Mouse (Mus musculus) lung, embryonic 16.5 days (tissue): Measurements from ENCODE around the gene Spats2l. TPM values are rescaled to one million over a fixed set of nuclear protein-coding genes. Genes with fewer than 3 reads are reported as not detected.

Source experiments
- ATAC-seq: fragments of 200-750 bp; cut with Nextera tagmentation; 2 replicates; pipeline ENCODE4 v1.8.0; 2017; ENCODE audit warnings: low read depth, mild to moderate bottlenecking, moderate library complexity
- H3K27ac ChIP-seq: fragments of 300-500 bp; sonication (generic); 2 replicates; pipeline ENCODE4 v1.5.1; 2014; ENCODE audit warnings: mild to moderate bottlenecking, control low read depth, low read length
- H3K27me3 ChIP-seq: fragments of 300-500 bp; sonication (generic); 2 replicates; pipeline ENCODE4 v1.6.1; 2014; ENCODE audit warnings: low read depth, low read length, mixed read lengths; ENCODE audit not compliant: control insufficient read depth, insufficient read depth
- H3K36me3 ChIP-seq: fragments of 300-500 bp; sonication (generic); 2 replicates; pipeline ENCODE4 v1.6.1; 2014; ENCODE audit warnings: low read length; ENCODE audit not compliant: control insufficient read depth, insufficient read depth
- H3K4me1 ChIP-seq: fragments of 300-500 bp; sonication (generic); replicated peaks from 2 replicates; pipeline ENCODE4 v1.6.1; 2014; ENCODE audit warnings: low read length, mixed read lengths; ENCODE audit not compliant: control insufficient read depth, insufficient read depth
- H3K4me2 ChIP-seq: fragments of 300-500 bp; sonication (generic); 2 replicates; pipeline ENCODE4 v1.6.1; 2014; ENCODE audit warnings: low read depth, low read length, control low read depth
- H3K4me3 ChIP-seq: fragments of 300-500 bp; sonication (generic); 2 replicates; pipeline ENCODE4 v1.5.1; 2014; ENCODE audit warnings: mild to moderate bottlenecking, low read length, control low read depth
- H3K9ac ChIP-seq: fragments of 300-500 bp; sonication (generic); 2 replicates; pipeline ENCODE4 v1.6.1; 2014; ENCODE audit warnings: low read length, control low read depth
- H3K9me3 ChIP-seq: fragments of 300-500 bp; sonication (generic); 2 replicates; pipeline ENCODE4 v1.6.1; 2016; ENCODE audit warnings: low read length; ENCODE audit not compliant: control insufficient read depth
- WGBS: fragments of 180-500 bp; shearing (Covaris S2); extraction: QIAGEN DNeasy Blood & Tissue Kit; methylation state at CpG from one replicate; pipeline ENCODE4 v1.1.7; 2014; 5-methylcytosine and 5-hydroxymethylcytosine counted together
- polyA plus RNA-seq: library from polyadenylated mRNA; unstranded; fragments of >200 nt; fragmentation: Nextera tagmentation; extraction: Ambion mirVana; gene quantifications from 2 replicates; pipeline ENCODE4 v1.2.1, GENCODE M21; 2015

The Spats2l gene
- polyA plus RNA-seq, 1 experiment from 2014 or later: 76.9 TPM

DNA sequence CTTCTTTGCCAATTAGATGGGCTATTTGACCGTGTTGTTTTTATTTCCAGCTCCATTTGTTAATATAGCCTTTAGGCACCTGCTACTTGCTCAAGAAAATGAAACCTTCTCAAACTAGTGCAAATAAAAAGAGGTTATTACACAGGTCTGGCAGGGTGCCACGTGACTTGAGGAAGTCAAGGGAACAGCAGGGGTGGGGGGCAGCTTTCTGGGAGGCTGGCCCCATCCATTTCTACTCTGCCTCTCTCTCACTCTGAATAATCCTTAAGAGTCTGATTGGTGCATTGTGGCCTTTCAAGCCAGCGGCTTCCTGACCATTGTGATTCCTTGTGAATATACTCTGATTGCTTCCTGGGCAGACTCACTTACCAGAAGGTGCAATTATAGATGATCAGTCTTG lies 98.0 kb downstream of the Spats2l start:
- Histone ChIP-seq H3K27ac (no peak overlapping the region), H3K9me3 (no peaks in the 10 kb centered on the region), H3K4me3 (no peak overlapping the region), H3K36me3 (peaks cover 3% of the 10 kb centered on the region; the same call in 1 of the 2 replicates), H3K4me2 (no peak overlapping the region), H3K9ac (no peak overlapping the region), H3K27me3 (no peaks in the 10 kb centered on the region), H3K4me1 (peaks cover 18% of the 10 kb centered on the region)
- ATAC-seq: 0 out of 2 replicates have a peak, but pooled peaks have one; percentile 10
- WGBS: 52% methylated on average over 3 of the region's 3 CpGs

DNA sequence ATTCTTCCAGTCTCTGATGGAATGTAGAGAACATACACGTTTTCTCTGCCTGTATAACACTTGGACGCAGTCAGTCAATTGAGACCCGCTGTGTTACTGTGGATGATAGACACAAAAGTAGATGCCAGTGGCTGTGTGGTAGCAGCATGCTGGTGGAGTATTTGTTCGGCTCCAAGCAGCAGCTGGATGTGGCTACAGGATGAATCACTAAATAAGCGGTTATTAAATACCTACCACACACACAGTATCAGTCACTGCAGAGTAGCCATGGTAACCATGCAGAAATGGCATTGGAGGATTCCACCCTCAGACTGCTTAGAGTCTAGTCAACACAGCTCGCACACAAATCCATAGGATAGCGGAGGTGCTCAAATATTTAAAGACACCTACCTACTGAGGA lies 100.0 kb downstream of the Spats2l start:
- H3K4me1 ChIP-seq: peaks cover 9% of the 10 kb centered on the region
- no peak overlapping the region for H3K27ac ChIP-seq
- WGBS: 62% methylated on average over 7 of the region's 7 CpGs
- H3K9ac ChIP-seq: no peak overlapping the region
- H3K9me3 ChIP-seq: no peaks in the 10 kb centered on the region
- H3K4me3 ChIP-seq: no peak overlapping the region
- no peaks in the 10 kb centered on the region for H3K27me3 ChIP-seq
- ATAC-seq: no peak
- H3K4me2 ChIP-seq: no peak overlapping the region
- peaks cover 3% of the 10 kb centered on the region; the same call in 1 of the 2 replicates for H3K36me3 ChIP-seq

DNA sequence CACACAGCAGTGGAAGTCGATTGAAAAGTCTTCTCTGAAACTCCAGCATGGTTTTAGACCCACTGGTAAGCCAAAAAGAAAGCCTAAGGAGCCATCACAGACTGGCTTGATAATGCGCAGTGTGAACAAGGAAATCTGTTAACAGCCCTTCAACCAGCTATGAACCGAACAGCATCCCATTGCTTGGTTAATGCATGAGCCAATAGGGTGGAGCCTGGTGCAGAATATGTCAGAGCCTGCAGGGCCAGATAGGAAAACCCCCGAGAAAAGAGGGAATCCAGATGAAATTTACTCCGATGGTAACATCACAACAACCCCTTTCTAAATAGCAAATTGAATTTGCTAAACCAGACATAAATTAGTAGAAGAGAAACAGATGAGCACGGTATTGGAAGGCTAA lies 101.1 kb downstream of the Spats2l start:
- Histone ChIP-seq H3K4me3 (no peak overlapping the region), H3K9ac (no peak overlapping the region), H3K36me3 (peaks cover 3% of the 10 kb centered on the region; the same call in 1 of the 2 replicates), H3K4me2 (no peak overlapping the region), H3K4me1 (peaks cover 9% of the 10 kb centered on the region), H3K27ac (no peak overlapping the region), H3K9me3 (no peaks in the 10 kb centered on the region), H3K27me3 (no peaks in the 10 kb centered on the region)
- ATAC-seq: no peak
- 78% methylated on average over 6 of the region's 6 CpGs for WGBS

DNA sequence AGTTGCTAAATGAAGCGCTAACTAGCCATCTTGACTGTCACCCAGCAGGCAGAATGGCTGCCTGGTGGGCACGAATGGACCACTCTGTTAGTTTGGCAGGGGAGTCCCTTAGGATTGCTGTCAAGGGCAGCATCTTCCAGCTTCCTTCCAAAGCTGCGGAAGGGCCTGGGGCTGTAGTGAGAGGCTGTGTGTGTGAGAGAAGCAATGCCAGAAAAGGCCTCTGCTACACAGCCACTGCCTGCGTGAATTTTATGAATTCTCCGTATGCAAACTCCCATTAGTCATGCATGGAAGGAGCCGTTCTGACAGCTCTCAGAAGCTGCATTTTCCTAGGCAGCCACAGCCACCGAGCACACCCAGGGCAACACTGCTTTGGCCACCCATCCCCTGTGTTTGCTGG lies 101.5 kb downstream of the Spats2l start:
- Histone ChIP-seq H3K36me3 (peaks cover 3% of the 10 kb centered on the region; the same call in 1 of the 2 replicates), H3K9me3 (no peaks in the 10 kb centered on the region), H3K4me3 (no peak overlapping the region), H3K4me1 (peaks cover 9% of the 10 kb centered on the region), H3K4me2 (no peak overlapping the region), H3K27ac (no peak overlapping the region), H3K27me3 (no peaks in the 10 kb centered on the region), H3K9ac (no peak overlapping the region)
- ATAC-seq: no peak
- WGBS: 56% methylated on average over 7 of the region's 7 CpGs

DNA sequence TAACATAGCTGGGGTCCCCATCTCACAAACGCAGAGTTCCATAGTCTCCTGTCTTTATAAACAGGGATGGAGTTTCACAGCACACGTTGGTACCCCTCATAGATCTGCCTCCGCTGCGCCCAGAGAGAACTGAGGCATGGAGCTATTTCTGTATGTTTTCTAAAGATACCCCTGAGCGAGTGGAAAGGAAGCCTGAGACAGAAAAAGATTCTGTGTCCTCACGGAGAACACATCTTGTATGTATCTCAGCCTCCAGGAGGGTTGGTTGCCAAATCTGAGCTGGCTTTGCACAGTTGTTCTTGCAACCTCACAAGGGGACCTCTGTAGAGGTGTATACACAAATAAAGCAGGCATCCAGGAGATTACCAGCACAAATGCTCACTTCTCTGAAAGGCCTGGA lies 105.0 kb downstream of the Spats2l start:
- no peaks in the 10 kb centered on the region for H3K27me3 ChIP-seq
- no peaks in the 10 kb centered on the region for H3K9me3 ChIP-seq
- WGBS: 87% methylated on average over 6 of the region's 6 CpGs
- ATAC-seq: no peak
- H3K4me1 ChIP-seq: 0 out of 2 replicates have a peak, but pooled peaks cover 2% of the 10 kb centered on the region
- no peak overlapping the region for H3K27ac ChIP-seq
- no peaks in the 10 kb centered on the region for H3K36me3 ChIP-seq
- H3K9ac ChIP-seq: no peak overlapping the region
- no peak overlapping the region for H3K4me2 ChIP-seq
- H3K4me3 ChIP-seq: no peak overlapping the region

DNA sequence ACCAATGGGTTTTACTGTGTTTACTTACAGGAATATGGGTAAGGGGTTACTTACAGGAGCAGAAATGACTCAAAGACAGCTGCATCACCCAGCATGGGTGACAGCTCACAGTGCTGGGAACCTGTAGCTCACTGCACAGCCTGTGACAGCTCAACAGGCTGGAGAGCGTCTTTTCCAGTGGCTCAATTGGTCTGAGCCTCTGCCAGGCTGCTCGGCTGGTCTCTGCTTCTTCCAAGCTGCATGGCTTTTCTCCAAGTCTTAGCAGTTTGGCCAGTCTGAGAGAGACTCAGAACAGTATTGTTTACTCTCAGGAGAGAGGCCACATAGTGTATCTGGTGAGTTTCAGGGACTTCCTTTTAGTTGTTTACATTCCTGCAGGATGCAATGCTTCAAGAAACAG lies 110.9 kb downstream of the Spats2l start:
- Histone ChIP-seq H3K4me3 (no peak overlapping the region), H3K4me1 (peaks cover 7% of the 10 kb centered on the region), H3K9ac (no peak overlapping the region), H3K4me2 (no peak overlapping the region), H3K27ac (peak overlapping the region; percentile 47), H3K9me3 (no peaks in the 10 kb centered on the region), H3K27me3 (no peaks in the 10 kb centered on the region), H3K36me3 (no peaks in the 10 kb centered on the region)
- 16% methylated on average over 2 of the region's 2 CpGs for WGBS
- ATAC-seq: peak; percentile 63

DNA sequence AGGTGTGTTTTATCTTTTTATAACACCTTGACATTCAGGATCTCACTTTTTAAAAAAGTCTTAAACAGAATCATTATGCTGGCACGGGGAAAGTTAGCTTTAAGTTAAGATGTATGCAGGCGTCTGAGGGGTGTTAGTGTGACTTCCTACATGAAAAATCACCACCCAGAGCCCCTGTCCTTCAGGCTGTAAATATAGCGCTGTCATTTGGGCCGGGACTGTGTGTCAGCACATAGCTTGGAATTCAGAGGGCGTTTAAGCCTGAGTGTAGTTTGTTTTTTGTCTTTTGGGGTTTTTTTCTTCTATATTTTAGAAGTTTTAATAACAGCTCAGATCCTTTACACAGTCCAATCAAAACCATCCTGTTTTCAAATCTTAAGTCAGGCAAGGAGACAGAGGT lies 115.8 kb downstream of the Spats2l start:
- Histone ChIP-seq H3K4me3 (no peak overlapping the region), H3K36me3 (no peaks in the 10 kb centered on the region), H3K9ac (no peak overlapping the region), H3K27me3 (no peaks in the 10 kb centered on the region), H3K4me1 (peaks cover 16% of the 10 kb centered on the region), H3K27ac (peak overlapping the region; percentile 78), H3K9me3 (no peaks in the 10 kb centered on the region), H3K4me2 (no peak overlapping the region)
- 17% methylated on average over 5 of the region's 5 CpGs for WGBS
- peak; percentile 27; the same call in 1 of the 2 replicates for ATAC-seq

DNA sequence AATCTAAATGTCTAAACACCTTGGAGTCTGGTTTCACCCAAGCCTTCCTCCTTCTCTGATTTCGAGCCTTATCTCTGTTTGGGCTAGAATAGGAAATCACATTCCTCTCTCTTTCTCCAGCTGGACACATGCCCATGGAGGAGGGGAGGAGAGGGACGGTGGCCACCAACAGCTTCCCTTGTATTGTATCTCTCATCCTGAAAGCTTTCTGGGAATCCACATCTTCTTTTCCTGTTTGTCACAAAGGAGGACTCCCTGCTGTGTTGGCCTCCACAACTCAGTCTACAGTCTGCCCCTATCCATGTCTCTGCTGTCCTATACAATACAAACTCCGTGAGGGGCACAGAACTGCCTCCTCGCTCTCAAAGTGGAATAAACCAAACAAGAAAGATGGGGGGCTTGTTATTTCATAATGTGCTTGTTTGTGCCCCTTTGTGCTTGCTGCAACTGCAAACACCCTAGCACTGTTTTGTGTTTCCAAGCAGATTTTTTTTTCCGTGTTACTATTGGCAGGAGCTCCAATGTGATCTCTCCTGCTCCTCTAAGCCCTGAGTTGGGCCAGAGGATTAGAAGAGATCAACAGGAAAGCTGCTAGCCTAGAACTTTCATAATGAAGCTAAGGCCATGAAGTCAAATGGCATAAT lies 116.4 kb downstream of the Spats2l start:
- Histone ChIP-seq H3K9me3 (no peaks in the 10 kb centered on the region), H3K9ac (no peak overlapping the region), H3K4me2 (no peak overlapping the region), H3K27ac (peak overlapping the region; percentile 78), H3K27me3 (no peaks in the 10 kb centered on the region), H3K4me1 (peaks cover 13% of the 10 kb centered on the region), H3K4me3 (no peak overlapping the region), H3K36me3 (no peaks in the 10 kb centered on the region)
- WGBS: 23% methylated on average over 5 of the region's 5 CpGs
- ATAC-seq: peak; percentile 78

DNA sequence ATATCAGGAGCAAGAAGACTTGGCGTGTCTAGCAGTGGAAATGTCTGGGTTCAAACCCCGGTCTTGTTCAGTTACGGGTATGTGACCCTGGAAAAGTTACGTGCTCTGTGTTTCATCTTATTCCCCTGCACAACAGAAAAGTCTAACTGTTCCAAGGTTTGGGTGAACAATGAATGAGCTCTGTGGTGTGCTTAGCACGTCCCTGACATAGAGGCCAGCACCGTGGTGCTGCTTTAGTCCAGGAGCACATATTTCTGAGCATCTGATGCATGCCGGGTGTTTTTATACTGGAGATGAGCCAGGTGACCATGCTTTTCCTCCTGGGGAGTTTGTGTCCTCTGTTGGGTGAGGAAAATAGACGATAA lies 116.9 kb downstream of the Spats2l start:
- peak; percentile 30; the same call in 1 of the 2 replicates for ATAC-seq
- WGBS: 73% methylated on average over 8 of the region's 8 CpGs
- Histone ChIP-seq H3K9ac (no peak overlapping the region), H3K27ac (peak overlapping the region; percentile 78), H3K36me3 (no peaks in the 10 kb centered on the region), H3K4me3 (no peak overlapping the region), H3K27me3 (no peaks in the 10 kb centered on the region), H3K9me3 (no peaks in the 10 kb centered on the region), H3K4me1 (peaks cover 13% of the 10 kb centered on the region), H3K4me2 (no peak overlapping the region)
